Mouse (Mus musculus): ENCODE measurements around the gene Gm20479.

- TF ChIP-seq POLR2A (IDR thresholded peaks at IDR 0.05; ENCODE audit: control insufficient read depth in 1 of 2, insufficient read depth in 1 of 2, low read depth in 1 of 2, low read length in 2 of 2, poor library complexity in 1 of 2) (no peak), ELF1 (IDR thresholded peaks at IDR 0.05; ENCODE audit: low read depth, low read length) (no peak), EP300 (IDR thresholded peaks at IDR 0.05; ENCODE audit: low read depth in 1 of 2, low read length in 2 of 2) (no peak), NELFE (IDR thresholded peaks at IDR 0.05; ENCODE audit: low read depth, low read length) (no peak), CHD2 (IDR thresholded peaks at IDR 0.05; ENCODE audit: low read length) (no peak), POLR2AphosphoS5 (IDR thresholded peaks at IDR 0.05; ENCODE audit: borderline replicate concordance, low read depth, low read length) (no peak), MAFK (IDR thresholded peaks at IDR 0.05; ENCODE audit: borderline replicate concordance, low read depth, low read length) (no peak), USF1 (IDR thresholded peaks at IDR 0.05; ENCODE audit: low read depth, low read length) (no peak), TAL1 (IDR thresholded peaks at IDR 0.05; ENCODE audit: low read length) (no peak), MAX (IDR thresholded peaks at IDR 0.05; ENCODE audit: low read length) (no peak), GATA1 (IDR thresholded peaks at IDR 0.05; ENCODE audit: low read depth, low read length) (no peak), CTCF (IDR thresholded peaks at IDR 0.05 in 2 of 3, conservative IDR thresholded peaks at IDR 0.05 in 1 of 3; ENCODE audit: control insufficient read depth in 1 of 3, insufficient read depth in 1 of 3, low read depth in 2 of 3, low read length in 3 of 3, poor library complexity in 1 of 3, severe bottlenecking in 1 of 3) (no peak)
Observed at GRCm38 (mm10) chr7:27315958-27316357, 41.3 kb downstream of the Gm20479 start.

Measured in MEL (cell line).